Mouse (Mus musculus) megakaryocyte, adult 5-6 weeks (primary cell): ENCODE data around the gene Nfx1. TPM values are rescaled to one million over a fixed set of nuclear protein-coding genes. Genes with fewer than 3 reads are reported as not detected.
A peak's percentile ranks its signal among the peaks of the same experiment; 100 is the strongest.
"Not testable (repeated sequence)": the region's sequence is repeated elsewhere in the genome, so short reads cannot be mapped to it uniquely, and the experiment has no call there.

Experiments used
- ATAC-seq: 2 replicates; pipeline ENCODE4 v1.8.0; 2016; ENCODE audit warnings: mild to moderate bottlenecking, inconsistent platforms; ENCODE audit not compliant: poor library complexity, severe bottlenecking
- total RNA-seq, 2 experiments: library from RNA; stranded (forward) in 1 of 2; stranded (reverse) in 1 of 2; fragments of 153-499, 151-499 nt in 1 of 2; fragments of 221-1000, 200-1000 nt in 1 of 2; gene quantifications; 2 replicates each; pipeline versions ENCODE4 v1.2.3 to v1.2.4; 2015 to 2017

Nfx1 gene
- total RNA-seq (2015) (26.8 and 29.5 TPM in 2 replicates), total RNA-seq (2017) (41.1 and 46.8 TPM in 2 replicates)

DNA sequence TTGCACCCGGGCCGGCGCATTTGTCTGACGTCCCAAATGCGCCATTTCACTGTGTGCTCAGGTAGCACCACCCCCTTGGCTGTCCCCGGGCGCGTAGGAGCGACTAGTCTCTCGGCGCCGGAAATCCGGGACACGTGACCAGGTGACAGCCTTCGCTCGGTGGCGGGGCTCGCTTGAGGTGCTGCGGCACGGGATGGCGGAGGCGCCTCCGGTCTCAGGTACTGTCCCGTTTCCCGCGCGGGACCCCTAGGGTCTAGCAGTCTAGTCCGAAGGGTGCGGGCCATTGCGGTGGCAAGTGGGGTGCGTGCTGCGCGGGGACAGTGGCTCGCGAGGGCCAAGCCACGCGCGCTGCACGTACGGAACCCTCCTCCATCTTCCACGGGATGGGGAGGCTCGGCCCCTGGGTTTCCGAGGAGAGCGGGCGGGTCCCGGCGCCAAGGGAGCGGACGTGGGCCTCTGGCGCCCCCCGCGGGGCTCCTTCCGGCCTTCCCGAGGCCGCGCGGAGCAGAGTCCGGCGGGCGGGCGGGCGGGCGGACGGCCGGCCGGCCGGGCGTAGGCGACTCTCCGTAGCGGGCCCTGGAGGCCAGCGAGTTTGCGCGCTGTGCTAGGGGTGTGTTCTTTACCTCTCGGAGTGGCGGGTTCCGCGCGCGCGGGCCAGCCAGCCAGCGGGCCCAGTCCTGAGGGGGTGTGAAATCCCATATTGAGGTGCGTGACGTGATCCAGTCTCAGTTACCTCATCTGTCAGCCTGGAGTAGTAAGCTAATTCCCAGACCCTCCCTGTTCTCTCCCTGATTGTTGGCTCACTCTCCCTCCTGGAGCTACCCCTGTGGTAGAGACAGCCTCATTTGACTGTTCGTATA lies at the start of gene Nfx1:
TSS of gene Nfx1 (plus strand) at position 65 of the 860 bp plus-strand sequence.
- peak; percentile 95 for ATAC-seq

DNA sequence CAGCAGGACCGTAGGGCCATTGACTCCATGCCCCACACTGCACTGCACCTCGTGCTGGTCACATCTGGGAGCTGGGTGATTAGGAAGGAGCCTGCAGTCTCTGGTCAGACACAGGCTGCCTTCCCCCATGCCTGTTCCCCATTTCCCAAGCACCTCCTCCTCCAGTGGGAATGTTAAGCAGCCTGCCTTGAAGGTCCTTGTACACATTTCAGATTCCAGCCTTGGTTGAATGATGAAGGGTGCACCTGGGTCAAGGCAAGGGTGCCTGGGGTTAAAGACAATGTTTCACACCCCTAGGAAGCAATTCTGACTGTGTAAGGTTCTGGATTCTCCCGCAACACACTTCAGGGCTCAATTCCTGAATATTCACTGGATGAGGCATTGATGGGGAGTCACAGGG lies 49.4 kb upstream of the Nfx1 start:
- ATAC-seq: no peak

DNA sequence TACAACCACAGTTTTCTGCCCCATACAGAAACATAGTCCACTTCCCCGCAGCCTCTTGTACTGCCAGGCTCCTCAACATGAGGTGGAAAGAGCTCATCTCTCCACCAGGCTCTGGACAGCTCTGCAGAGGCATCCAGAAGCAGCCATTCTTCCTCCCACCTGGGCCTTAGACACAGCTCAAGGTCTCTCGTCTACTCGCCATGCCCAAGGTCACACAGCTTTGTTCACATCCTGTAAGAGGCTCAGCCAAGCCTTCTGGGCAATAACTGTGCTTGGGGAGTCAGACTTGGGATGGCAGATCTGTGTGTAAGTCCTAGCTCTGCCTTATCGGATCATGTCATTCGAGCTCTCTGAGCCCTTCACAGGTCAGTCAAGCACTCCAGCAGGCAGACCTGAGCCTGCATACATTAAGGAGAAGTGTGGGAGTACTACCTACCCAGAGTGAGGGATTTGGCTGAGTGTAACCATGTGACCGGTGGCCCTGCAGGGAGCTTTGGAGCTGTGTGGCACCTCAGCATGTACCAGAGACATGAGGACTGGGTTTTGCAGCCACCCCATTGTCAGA lies 47.5 kb upstream of the Nfx1 start:
- ATAC-seq: no peak

DNA sequence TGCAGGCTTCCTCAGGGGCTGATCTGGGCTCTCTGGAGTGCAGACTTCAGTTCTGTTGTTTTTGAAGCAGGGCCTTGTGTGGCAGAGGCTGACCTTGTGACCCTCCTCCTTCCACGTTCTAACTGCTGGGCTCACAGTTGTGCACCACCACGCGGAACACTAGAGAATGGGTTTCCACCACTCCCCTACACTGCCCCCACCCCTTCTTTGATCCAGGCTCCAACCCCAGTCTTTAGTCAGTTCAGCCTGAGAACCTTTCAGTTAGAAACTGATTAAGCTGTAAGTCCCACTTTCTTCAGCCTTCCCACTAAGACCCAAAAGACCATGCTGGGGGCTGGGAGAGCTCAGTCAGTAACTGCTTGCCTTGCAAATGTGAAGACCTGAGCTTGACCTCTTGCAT lies 45.1 kb upstream of the Nfx1 start:
- ATAC-seq: no peak

DNA sequence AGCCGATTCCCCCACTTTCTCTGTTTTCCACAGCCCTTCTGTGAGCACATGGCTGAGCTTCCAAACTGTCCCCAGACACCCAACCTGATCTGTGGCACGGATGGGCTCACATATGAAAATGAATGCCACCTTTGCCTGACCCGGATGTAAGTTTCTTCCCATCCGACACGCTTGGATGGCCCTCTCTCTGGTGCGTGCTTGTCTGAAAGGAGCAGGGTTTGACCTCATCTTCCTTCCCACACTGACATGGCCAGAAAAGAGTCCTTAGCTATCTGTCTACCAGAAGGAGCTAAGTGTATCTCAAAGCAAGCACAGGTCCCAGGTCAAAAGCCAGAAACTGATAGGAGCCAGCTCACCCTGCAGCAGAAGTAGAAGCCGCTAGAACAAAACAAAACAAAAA lies 41.7 kb upstream of the Nfx1 start:
- no peak for ATAC-seq

DNA sequence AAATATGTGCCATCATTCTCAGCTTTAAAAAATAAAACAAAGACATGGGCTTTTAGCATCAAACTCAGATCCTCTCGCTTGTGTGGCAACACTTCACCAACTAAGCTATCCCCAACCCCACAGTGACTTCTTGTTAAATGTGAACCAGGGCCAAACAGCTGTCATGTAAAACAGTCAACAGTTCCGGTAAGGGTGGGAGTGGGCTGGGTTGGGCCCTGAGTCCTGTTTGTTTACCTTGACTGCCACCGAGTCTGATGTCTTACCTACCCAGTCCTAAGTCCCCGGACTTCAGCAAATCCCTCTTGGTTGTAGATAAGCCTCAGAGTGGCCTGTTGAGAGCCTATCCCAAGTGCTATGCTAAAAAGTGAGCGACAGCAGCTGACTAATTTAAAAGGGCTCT lies 37.0 kb upstream of the Nfx1 start:
- no peak for ATAC-seq

DNA sequence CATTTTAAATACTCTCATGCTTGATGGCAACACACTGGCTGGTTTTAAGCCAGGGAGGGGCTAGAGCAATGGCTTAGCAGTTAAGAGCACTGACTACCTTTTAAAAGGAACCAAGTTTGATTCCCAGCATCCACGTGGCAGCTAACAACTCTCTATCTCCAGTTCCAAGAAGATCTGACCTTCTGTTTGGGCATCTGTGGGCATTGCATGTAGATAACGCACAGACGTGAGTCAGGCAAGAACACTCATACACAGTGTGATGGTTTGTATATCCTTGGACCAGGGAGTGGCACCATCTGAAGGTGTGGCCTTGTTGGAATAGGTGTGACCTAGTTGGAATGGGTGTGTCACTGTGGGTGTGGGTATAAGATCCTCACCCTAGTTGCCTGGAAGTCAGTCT lies 36.3 kb upstream of the Nfx1 start:
- ATAC-seq: not testable (repeated sequence)

DNA sequence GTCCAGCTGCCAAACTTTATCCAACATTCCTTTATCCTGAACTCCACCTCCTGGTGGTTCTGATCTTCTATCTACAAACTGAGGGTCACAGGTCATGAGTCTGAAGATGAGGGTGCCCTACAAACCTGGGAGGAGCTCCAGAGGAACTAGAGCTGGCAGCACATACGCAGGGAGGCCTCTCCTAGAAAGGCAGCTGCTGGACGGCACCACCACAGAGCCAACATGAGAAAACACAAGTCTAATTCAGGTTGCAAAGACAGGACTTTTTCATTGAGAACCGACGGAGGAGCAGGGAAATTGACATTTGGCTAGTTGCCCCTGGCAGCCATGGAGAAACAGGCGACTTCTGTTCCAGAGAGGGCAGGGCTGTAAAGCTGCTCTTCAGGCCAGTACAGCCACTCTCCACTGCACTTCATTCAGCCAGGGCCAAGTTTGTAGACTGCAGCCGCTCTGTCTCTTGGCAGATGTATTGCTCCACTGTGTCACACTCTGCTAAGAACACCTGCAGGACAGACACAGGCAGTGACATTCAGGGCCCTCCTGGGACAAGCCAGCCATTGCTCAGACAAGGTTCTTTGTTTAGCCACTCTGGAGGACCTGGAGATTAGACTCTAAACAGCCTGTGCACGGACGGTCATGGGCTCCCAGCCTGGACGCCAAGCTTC lies 34.4 kb upstream of the Nfx1 start:
- no peak for ATAC-seq

DNA sequence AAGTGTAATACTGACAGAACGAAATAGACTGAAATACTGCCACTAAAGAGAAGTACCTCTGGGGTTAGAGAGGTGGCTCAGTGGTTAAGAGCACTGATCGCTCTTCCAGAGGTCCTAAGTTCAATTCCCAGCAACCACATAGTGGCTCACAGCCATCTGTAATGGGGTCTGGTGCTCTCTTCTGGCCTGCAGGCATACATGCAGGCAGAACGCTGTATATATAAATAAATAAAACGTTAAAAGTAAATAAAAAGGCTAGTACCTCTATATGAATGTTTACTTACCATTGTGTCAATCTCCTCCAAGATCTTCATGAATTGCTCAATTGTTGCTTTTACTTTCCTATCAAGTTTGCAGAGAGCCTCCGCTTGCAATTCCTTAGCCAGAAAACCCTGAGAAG lies 31.9 kb upstream of the Nfx1 start:
- ATAC-seq: no peak

DNA sequence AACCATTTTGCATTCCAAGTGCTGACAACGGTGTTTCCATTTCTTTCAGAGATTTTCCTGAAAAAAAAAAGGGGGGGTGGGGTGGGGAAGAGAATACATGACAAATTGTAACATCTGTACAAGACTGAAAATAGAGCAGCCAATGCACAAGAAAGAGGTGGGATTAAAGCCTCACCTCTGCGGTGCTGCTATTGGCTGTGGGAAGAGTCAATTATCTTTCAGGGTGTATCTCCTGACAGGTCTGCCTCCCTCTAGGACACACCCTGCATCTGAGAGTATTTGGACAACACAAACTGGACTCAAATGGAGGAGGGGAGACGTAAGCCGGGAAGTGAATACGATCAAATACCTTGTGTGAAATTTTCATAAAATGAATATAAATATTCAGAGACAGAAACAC lies 27.1 kb upstream of the Nfx1 start:
- no peak for ATAC-seq

DNA sequence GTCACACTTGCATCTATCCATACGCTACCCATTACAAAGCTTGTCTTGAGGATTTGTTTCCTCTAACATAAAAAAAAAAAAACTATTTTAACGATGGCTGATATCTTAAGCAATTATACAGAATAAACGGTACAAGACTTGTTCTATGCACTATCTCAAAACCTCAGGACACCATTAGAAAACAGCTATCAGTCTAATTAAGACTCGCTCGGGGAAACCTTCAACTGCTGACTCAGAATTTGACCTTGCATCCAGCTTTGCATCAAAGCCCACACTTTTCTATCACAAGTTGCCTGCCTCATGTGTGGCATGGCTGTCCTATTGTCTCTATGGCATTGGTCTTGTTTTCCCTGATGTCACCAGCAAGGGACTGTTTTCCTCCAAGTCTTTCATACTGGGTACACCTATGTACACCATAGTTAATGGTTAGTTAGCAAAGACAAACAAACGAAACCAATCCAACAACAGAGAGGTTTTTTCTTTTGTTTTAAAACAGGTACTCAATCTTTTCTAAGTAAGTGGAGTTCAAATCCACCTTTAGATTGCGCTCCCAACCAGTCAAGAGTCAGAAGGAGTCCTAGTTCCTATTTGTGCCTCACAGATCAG lies 24.1 kb upstream of the Nfx1 start:
- no peak for ATAC-seq

DNA sequence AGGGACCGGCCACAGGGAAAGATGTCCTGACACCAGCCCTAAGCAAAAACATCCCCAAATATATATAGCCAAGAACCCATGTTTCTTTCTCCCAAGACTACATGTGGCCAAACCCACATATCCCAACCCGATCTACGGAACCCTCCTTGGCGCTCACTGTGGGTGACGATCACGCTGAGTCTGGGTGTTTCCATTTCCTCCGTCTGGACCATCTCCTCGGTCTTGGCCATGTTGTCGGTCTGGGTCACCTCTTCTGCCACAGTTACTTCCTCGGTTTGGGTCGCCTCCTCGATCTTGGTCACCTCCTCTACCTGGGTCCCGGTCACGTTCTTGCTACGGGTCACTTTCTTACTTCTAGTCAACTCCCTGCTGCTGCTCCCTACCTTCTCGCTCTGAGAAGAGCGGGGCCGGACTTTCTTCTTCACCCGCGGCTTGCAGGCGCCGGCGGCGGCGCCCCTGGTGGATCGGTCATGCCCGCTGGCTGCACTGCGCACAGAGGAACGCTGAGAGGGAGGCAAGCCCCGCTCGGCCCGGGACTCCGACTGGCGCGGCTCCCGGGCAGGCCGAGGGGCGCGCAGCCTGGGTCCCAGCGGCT lies 23.0 kb upstream of the Nfx1 start:
- peak; percentile 38 for ATAC-seq

DNA sequence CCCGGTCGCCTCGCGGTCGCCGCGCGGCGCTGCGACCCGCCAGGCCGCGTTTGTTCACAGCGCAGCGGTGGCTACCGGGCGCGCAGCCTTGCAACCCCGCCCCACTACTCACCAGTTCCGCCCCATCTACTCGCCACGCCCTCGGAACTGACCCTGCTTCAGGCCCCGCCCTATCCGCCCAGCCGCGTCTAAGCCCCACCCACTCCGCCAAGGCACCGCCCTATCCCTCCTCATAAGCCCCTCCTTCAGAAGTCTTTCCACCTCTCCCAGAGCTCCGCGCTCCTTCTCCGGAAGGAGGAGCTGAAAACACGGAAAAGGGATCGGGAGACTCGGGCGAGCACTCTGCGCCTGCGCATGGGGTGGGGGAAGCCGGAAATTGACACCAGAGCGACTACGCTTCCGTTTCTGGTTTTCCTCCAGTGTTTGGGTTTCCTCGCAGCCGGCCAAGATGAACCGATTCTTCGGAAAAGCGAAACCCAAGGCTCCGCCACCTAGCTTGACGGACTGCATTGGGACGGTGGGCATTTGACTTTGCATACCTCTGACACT lies 22.5 kb upstream of the Nfx1 start, which contains the start of the genes Bag1 and Chmp5:
TSS of gene Bag1 (minus strand) at position 135 of the 549 bp plus-strand sequence.
TSS of gene Chmp5 (plus strand) at position 248 of the 549 bp plus-strand sequence.
- peak; percentile 97 for ATAC-seq

DNA sequence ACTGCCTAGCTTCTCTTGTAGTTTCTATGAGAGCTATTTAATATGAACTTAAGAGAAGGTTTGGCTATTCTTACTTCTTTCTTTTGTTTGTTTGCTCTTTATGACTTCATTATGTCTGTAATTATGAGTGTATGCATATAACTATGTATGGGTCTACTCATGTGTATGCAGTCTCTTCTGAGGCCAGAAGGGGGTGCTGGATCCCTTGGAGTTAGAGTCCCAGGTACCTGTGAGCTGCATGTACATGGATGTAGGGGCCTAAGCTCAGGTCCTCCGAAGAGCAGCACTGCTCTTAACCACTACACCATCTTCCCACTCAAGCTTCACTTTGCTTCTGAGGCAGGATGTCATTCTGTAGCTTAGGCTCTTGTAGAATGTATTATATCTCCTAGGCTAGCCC lies 17.2 kb upstream of the Nfx1 start:
- ATAC-seq: peak; percentile 78; the same call in 1 of the 2 replicates

DNA sequence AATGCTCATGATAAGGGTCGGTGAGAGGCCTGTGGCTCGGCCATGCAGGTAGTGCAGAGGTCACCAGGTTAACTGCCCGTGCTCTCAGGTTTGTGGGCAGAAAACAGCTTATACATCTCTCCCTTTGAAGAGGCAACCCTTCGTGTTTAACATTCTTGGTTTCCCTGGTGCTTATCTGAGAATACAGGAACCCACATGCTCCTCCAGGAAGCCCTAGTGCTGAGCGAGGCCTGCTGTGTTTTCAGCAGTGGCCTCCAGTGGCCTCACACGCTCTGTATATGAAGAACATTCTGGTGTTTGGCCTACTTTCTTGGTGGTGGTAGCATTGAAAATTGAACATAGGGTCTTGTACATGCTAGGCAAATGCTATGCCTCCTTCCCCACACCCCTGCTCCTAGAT lies 14.8 kb upstream of the Nfx1 start:
- ATAC-seq: no peak

DNA sequence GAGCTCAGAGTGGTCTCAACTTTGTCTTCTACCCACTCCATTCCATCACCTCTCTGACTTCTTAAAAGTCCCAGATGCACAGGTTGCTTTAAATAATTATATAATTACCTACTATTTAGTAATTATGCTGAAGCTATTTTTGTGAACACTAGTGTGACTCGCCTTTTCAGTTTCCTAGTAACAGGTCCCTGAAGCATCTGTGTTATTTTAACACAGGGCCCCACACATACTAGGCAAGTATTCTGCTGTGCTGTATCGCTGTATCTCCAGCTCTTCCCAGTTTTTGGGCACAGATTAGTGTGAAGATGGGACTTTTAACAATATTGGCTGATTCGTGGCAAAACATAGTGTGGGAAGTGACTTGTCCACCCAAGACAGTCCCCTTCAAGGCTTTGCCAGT lies 7.2 kb upstream of the Nfx1 start:
- no peak for ATAC-seq

DNA sequence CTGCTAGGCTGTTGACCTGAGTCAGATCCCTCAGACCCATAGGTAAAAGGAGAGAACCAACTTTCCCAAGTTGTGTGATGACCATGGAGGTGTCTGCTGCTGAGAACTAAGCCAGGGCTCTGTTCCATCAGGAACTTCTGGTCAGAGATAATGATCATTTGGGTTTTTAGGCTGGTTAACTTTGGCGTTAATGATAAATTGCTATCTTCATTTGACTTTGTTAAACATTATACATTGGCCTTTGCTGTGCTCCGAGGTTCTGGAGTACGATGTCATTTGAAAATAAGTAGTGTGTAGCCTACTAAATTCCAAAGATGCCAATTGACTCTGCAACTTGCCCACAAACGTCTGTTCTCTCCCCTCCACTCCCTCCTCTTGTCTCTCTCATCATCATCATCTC lies 1.5 kb upstream of the Nfx1 start:
- no peak for ATAC-seq

DNA sequence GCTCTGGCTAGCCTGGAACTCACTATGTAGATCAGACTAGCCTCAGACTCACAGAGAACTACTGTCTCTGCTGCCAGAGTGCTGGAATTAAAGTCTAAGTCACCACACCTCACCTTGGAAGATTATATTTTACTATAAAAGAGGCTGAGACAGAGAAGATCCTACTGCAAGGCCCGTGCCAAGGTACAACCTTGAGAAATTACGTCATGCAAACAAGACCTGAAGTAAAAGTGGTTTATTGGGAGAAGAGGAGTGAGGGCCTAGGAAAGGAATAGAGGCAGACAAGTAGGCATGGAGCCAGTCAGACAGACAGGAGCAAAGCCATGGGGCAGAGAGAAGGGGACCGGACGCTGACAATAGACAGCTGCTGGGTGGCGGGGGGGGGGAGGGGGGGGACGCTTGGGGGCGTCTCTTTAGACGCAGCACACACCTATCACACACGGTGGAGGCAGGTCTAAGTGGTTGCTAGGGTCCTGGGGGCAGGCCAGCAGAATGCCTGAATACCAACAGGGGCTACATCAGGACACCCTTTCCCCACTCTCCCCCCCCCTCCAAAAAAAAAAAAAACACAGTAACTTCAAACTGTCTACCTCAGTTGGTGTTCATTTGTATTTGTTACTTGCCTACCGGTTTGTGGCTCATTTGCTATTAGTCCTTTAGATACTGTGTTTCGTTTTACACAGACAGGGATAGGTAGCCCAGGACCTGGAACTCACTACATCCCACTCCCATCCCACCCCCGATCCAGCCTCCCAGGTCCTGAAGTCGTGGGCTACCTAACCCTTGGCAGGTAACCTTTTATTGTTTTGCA lies 720 bp upstream of the Nfx1 start:
- ATAC-seq: no peak

DNA sequence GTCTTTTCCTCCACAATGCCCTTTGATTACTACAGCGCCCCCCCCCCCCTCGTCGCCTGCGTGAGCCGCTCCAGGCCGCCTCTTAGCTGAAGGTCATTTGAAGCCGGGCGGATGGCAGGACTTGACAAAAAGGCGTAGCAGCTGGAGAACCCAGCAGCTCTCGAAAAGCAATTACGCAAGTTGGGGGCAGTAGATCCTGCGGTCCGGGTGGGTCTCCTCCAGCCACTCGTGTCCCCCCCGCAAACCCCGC lies 189 bp upstream of the Nfx1 start:
- ATAC-seq: no peak

DNA sequence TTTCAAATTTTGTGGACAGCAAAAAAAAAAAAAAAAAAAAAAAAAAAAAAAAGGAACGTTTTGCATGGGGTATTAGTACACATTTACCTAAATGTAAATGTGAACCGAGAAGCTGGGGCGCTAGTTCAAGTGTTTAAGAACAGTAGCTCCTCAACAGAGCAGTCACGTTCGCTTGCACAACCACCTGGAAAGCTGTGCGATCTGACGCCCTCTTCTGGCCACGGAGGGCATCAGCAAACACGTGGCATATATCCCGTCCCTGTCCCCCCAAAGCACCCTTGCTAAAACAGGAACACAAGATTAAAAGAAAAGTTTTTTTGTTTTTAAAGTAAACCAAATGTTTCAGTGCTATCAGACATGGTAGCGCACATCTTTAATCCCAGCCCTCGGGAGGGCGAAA lies 1.0 kb downstream of the Nfx1 start:
- ATAC-seq: peak; percentile 39
